Mouse (Mus musculus) kidney, postnatal 25 days (tissue): ENCODE measurements around the gene Rhag.

Source experiments
- DNase-seq, 2 experiments: peaks; one replicate each; pipeline ENCODE4 v3.0.0; 2021; ENCODE audit warnings: mixed read lengths in 2 of 2

Rhag gene

GRCm38 (mm10) chr17:40810934-40811333 lies at the start of gene Rhag:
Gene Rhag, plus strand, starts transcription at chr17:40811126.
- DNase-seq, result no peak

GRCm38 (mm10) chr17:40763662-40764061 lies 47.3 kb upstream of the Rhag start:
- no peak for DNase-seq

- no peak for DNase-seq
These were observed 43.8 kb upstream of the Rhag start for GRCm38 (mm10) chr17:40767120-40767519.

GRCm38 (mm10) chr17:40789877-40790276 lies 21.0 kb upstream of the Rhag start:
- no peak for DNase-seq

- no peak for DNase-seq
These were observed 16.7 kb upstream of the Rhag start for GRCm38 (mm10) chr17:40793921-40794854.

- no peak for DNase-seq
These were observed 8.1 kb upstream of the Rhag start for GRCm38 (mm10) chr17:40802707-40803340.

GRCm38 (mm10) chr17:40806550-40806949 lies 4.4 kb upstream of the Rhag start:
- DNase-seq, result no peak

GRCm38 (mm10) chr17:40806953-40807572 lies 3.9 kb upstream of the Rhag start, which contains the start of gene Crisp2:
Gene Crisp2, minus strand, starts transcription at chr17:40807003.
- DNase-seq, result no peak

- DNase-seq, result no peak
These were observed 2.9 kb upstream of the Rhag start for GRCm38 (mm10) chr17:40808071-40808470.

GRCm38 (mm10) chr17:40811560-40811959 lies 634 bp downstream of the Rhag start:
- DNase-seq, result no peak

GRCm38 (mm10) chr17:40812259-40812658 lies 1.3 kb downstream of the Rhag start:
- DNase-seq, result no peak

- DNase-seq, result no peak
These were observed 6.5 kb downstream of the Rhag start for GRCm38 (mm10) chr17:40817340-40817943.

GRCm38 (mm10) chr17:40821477-40821876 lies 10.6 kb downstream of the Rhag start:
- DNase-seq, result no peak

- DNase-seq, result peak in 1 of 2 experiments; percentile 7
These were observed 12.9 kb downstream of the Rhag start for GRCm38 (mm10) chr17:40823817-40824216.

GRCm38 (mm10) chr17:40824549-40824948 lies 13.6 kb downstream of the Rhag start:
- DNase-seq, result peak in 1 of 2 experiments; percentile 57

GRCm38 (mm10) chr17:40831870-40832269 lies 20.9 kb downstream of the Rhag start:
- no peak for DNase-seq

- DNase-seq, result peak in 1 of 2 experiments; percentile 9
These were observed 26.4 kb downstream of the Rhag start for GRCm38 (mm10) chr17:40837308-40837707.

- no peak for DNase-seq
These were observed 44.1 kb downstream of the Rhag start for GRCm38 (mm10) chr17:40855065-40855464.

- DNase-seq, result no peak
These were observed 58.2 kb downstream of the Rhag start for GRCm38 (mm10) chr17:40868952-40869747.

- DNase-seq, result no peak
These were observed 61.7 kb downstream of the Rhag start for GRCm38 (mm10) chr17:40872626-40873025.

- DNase-seq, result peak; percentile 45 to 58
These were observed 62.7 kb downstream of the Rhag start for GRCm38 (mm10) chr17:40873582-40874011.

GRCm38 (mm10) chr17:40874701-40875100 lies 63.8 kb downstream of the Rhag start:
- no peak for DNase-seq
